Mouse (Mus musculus): ENCODE results near the gene Scoc. TPM values are rescaled to one million over a fixed set of nuclear protein-coding genes. Genes with fewer than 3 reads are reported as not detected.
"Not testable (repeated sequence)": the region's sequence is repeated elsewhere in the genome, so short reads cannot be mapped to it uniquely, and the experiment has no call there.

Gene Scoc
- 100 to 1,000 TPM; 221 to 233 TPM for total RNA-seq (2021)
- long read RNA-seq, transcript Scoc-202 (4 exons, 1,764 nt) = minor isoform, 8 of 121 reads
- long read RNA-seq, transcript Scoc-203 (4 exons, 409 nt) = major isoform, 99 of 121 reads
- long read RNA-seq, partial matches to known transcripts = 3 of 121 reads
- long read RNA-seq, other reads (novel, unspliced or antisense) = 11 of 121 reads

DNA sequence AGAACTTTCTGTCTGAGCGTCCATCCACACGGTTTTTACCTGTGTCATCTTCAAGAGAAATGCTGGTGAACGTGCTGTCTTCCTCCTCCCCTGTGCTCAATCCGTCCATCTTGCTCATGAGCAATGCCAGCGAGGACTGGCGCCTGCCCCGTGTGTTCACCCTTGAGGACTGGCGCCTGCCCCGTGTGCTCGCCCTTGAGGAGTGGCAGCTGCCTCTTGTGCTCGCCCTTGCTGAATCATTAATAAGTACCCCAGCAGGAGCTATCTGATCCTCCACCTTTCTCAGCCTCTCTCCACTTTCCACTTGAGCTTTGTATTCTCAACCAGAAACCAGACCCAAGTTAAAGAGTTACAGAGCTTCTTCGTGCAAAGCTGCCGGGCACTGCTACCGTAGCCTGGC, at the start of gene Scoc:
Gene Scoc (minus strand): TSS at position 170 of the 400 bp plus-strand sequence.
- no peak for DNase-seq (ENCODE audit: low spot score in 2 of 2)

DNA sequence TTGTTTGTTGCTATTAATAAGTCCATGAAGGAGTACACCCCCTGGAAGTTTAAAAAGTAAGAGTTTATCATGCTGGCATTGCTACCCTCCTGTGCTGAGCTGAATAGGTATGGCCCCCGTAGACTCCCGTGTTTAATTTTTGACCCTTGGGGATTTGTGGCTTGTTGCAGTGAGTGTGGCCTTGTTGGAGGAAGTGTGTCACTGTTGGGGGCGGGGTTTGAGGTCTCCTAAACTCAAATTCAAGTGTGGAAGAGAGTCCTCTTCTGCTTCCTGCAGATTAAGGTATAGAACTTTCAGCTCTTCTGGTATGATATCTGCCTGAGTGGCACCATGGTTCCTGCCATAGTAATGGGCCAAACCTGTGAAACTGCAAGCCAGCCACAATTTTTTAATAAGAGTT, 1.4 kb upstream of the Scoc start:
- no peak for DNase-seq (ENCODE audit: low spot score in 2 of 2)

GRCm38 (mm10) chr8:83457121-83457520, 1.1 kb downstream of the Scoc start:
- no peak for DNase-seq (ENCODE audit: low spot score in 2 of 2)

GRCm38 (mm10) chr8:83451056-83451455, 7.1 kb downstream of the Scoc start:
- DNase-seq (ENCODE audit: low spot score in 2 of 2) = no peak

- no peak for DNase-seq (ENCODE audit: low spot score in 2 of 2)
These were observed 8.2 kb downstream of the Scoc start for GRCm38 (mm10) chr8:83449960-83450359.

DNA sequence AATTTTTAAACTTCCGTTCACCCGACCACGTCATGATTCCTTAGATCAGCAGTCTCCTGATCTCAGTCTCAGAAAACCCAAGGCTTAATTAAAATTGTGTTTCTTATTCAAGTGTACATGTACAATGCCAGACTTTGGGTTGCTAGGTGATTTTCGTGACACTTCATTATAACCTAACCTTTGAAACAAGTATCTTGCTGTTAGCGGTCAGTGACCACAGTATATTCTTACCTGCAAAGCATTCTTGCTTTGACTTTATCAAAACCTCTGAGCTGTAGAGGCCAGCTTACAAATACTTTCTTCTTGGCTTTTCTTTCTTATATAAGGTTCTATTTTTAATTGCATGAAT, 15.2 kb downstream of the Scoc start:
- DNase-seq (ENCODE audit: low spot score in 2 of 2) = peak in 1 of 2 experiments; percentile 11

GRCm38 (mm10) chr8:83442243-83443051, 15.7 kb downstream of the Scoc start:
- peak; percentile 95 to 96 for DNase-seq (ENCODE audit: low spot score in 2 of 2)

GRCm38 (mm10) chr8:83441656-83442242, 16.4 kb downstream of the Scoc start:
- DNase-seq (ENCODE audit: low spot score in 2 of 2) = peak in 1 of 2 experiments; percentile 45

DNA sequence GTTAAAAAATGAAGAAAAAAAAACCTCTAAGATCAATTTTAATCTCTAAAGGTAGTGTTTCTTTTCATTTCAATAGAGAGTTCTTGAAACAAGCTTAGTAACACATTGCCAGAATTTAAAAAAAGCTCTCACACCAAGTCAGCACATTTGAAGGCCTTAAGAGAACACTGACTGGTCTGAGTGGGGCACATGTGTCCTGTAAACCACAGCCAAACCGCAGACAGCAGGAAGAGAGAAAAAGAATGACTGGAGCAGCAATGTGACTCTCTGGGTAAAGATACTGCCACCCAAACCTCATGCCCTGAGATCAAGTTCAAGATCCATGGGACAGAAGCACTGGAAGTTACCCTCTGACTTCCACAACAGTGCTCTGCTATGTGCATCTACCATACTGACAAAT, 21.1 kb downstream of the Scoc start:
- DNase-seq (ENCODE audit: low spot score in 2 of 2) = no peak

GRCm38 (mm10) chr8:83429071-83429524, 29.1 kb downstream of the Scoc start:
- DNase-seq (ENCODE audit: low spot score in 2 of 2) = peak in 1 of 2 experiments; percentile 41

GRCm38 (mm10) chr8:83428621-83429020, 29.6 kb downstream of the Scoc start:
- DNase-seq (ENCODE audit: low spot score in 2 of 2) = not testable (repeated sequence)

DNA sequence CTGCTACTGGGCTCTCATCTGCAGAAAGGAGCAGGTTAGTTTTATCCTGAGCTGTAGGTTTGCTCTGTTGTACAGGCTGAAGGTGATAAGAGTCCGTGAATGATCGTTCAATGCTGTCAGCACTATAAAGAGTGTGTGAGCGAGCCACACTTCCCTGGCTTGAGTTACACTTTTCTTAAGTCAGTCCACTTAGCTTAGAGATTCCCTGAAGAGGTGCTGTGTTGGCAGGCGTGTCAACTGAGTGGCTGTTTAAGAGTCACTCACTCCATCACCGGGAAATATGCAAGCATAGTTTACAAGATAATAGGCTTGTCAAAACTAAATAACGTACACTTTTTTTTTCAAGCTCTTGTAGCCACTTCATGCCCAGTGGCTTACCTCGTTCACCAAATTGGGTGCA, 31.2 kb downstream of the Scoc start:
- no peak for DNase-seq (ENCODE audit: low spot score in 2 of 2)

GRCm38 (mm10) chr8:83426104-83426759, 32.0 kb downstream of the Scoc start:
- DNase-seq (ENCODE audit: low spot score in 2 of 2) = no peak

GRCm38 (mm10) chr8:83425202-83425601, 33.0 kb downstream of the Scoc start:
- no peak for DNase-seq (ENCODE audit: low spot score in 2 of 2)

DNA sequence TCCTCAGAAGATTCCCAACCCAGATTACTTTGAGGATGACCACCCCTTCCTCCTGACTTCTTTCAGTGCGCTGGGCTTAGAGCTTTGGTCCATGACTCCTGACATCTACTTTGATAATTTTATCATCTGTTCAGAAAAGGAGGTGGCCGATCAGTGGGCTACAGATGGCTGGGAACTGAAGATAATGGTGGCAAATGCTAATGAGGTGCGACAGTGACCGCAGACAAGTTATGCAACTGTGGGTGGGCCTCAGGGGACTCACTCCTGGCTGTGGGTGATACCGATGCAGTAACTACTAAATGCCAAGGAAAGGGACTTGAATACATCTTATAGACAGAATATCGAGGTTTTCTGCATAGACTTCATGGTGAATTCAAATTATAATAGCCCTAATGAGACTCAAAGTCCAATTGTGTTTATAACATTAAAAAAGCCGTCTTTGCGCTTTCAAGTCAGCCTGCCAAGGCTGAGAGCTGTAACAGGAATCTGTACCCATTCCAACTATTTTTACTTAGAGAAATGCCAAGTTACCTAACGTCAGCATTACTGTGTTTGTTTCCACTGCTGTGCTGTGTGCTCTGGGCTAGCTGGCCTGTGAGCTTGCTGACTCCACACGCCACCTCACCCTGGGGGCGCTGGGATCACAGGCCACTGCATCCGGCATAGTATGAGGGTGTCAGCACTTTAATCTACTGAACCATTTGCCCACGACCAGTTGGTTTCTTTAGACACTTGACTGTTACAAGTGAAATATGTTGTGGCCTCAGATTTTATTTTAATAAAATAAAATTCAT, 35.0 kb downstream of the Scoc start:
- DNase-seq (ENCODE audit: low spot score in 2 of 2) = no peak

DNA sequence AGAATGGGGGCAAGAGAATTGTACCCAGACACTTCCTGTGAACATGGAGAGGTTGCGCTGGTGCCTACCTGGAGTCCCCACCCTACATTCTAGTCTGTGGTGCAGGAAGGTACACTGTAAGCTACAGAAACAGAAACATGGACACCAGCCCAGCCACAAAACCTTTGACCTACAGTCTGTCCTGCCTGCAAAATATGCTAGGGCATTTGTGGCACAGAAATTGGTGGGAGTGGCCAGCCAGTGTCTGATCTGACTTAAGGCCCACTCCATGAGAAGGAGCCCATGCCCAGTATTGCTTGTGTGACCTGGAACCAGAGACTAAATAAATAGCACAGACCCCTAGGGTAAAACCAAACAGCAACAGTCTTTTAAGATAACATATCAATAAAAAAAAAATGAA, 36.8 kb downstream of the Scoc start:
- DNase-seq (ENCODE audit: low spot score in 2 of 2) = no peak

DNA sequence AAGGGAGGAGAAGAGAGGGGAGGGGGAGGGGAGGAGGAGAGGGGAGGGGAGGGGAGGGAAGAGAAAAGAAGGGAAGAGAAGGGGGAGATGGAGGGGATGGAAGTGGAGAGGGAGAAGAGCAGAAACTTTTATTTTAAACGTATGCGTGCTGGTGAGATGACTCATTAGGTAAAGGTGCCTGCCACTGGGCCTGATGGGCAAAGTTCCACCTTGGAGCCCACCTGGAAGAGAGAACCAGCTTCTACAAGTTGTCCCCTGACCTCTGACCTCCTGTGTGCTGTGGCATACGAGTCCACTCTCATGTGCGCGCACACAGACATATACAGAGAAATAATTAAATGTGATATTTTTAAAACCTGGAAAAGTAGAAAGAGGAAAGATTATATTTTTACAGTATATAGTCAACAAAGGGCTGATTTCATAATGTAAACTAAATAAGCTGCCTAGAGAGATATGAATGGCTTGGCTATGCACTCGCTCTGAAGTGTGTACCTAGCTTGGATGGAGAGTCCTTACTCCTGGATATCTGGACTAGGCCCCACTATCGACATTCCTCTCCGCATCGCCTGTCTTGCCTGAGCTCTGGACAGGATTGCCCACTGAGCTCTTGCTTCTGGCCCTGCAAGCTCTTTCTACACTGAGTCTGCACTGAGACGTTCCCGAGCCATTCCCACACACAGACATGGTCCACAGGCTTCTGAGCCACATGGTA, 39.2 kb downstream of the Scoc start:
- no peak for DNase-seq (ENCODE audit: low spot score in 2 of 2)

- DNase-seq (ENCODE audit: low spot score in 2 of 2) = no peak
These were observed 40.2 kb downstream of the Scoc start for GRCm38 (mm10) chr8:83417970-83418369.

DNA sequence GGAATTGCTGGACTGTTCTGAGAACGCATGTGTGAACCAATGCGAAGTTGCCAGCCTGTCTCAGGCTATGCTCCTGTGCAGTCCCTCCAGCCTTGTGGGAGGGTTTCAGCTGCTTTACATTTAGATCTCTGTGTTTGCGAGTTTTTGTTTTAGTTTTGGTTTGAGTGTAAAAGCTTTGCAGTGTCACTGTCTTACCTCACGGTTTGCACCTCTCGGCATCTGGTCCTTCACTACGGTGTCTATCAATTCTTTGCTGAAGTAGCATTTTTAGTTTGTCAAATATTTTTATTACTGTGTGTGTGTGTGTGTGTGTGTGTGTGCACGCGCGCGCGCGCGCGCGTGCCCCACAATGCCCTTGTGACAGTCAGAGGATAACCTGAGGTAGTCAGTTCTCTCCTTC, 41.3 kb downstream of the Scoc start:
- no peak for DNase-seq (ENCODE audit: low spot score in 2 of 2)

- no peak for DNase-seq (ENCODE audit: low spot score in 2 of 2)
These were observed 49.7 kb downstream of the Scoc start for GRCm38 (mm10) chr8:83408496-83408895.

Measured in layer of hippocampus, adult 18-20 months (tissue).